Mouse (Mus musculus) neural tube, embryonic 13.5 days (tissue): Measurements from ENCODE around the gene Ift81. TPM values are rescaled to one million over a fixed set of nuclear protein-coding genes. Genes with fewer than 3 reads are reported as not detected.

ENCODE experiments used
- ATAC-seq: fragments of 200-750 bp; cut with Nextera tagmentation; 2 replicates; pipeline ENCODE4 v1.8.0; 2017; ENCODE audit warnings: low read depth, mild to moderate bottlenecking, moderate TSS enrichment, moderate library complexity
- H3K27ac ChIP-seq: fragments of 300-500 bp; sonication (generic); replicated peaks from 2 replicates; pipeline ENCODE4 v1.5.1; 2015; ENCODE audit warnings: moderate library complexity, mild to moderate bottlenecking, inconsistent platforms
- H3K27me3 ChIP-seq: fragments of 300-500 bp; sonication (generic); 2 replicates; pipeline ENCODE4 v1.6.1; 2015; ENCODE audit warnings: mild to moderate bottlenecking, inconsistent platforms
- H3K36me3 ChIP-seq: fragments of 300-500 bp; sonication (generic); 2 replicates; pipeline ENCODE4 v1.6.1; 2015; ENCODE audit warnings: mild to moderate bottlenecking, inconsistent platforms
- H3K4me1 ChIP-seq: fragments of 300-500 bp; sonication (generic); replicated peaks from 2 replicates; pipeline ENCODE4 v1.6.1; 2015; ENCODE audit warnings: inconsistent platforms
- H3K4me2 ChIP-seq: fragments of 300-500 bp; sonication (generic); 2 replicates; pipeline ENCODE4 v1.6.1; 2015; ENCODE audit warnings: inconsistent platforms, mild to moderate bottlenecking, moderate library complexity
- H3K4me3 ChIP-seq: fragments of 300-500 bp; sonication (generic); 2 replicates; pipeline ENCODE4 v1.5.1; 2015; ENCODE audit warnings: mild to moderate bottlenecking, inconsistent platforms
- H3K9ac ChIP-seq: fragments of 300-500 bp; sonication (generic); 2 replicates; pipeline ENCODE4 v1.6.1; 2015; ENCODE audit warnings: moderate library complexity, mild to moderate bottlenecking, inconsistent platforms
- H3K9me3 ChIP-seq: fragments of 300-500 bp; sonication (generic); 2 replicates; pipeline ENCODE4 v1.6.1; 2016; ENCODE audit warnings: inconsistent platforms
- WGBS: fragments of 180-500 bp; shearing (Covaris S2); methylation state at CpG from one replicate; pipeline ENCODE4 v1.1.7; 2015; 5-methylcytosine and 5-hydroxymethylcytosine counted together
- polyA plus RNA-seq: library from polyadenylated mRNA; unstranded; fragments of >200 nt; fragmentation: Nextera tagmentation; extraction: Ambion mirVana; gene quantifications from 2 replicates; pipeline ENCODE4 v1.2.1, GENCODE M21; 2015

The Ift81 gene
- polyA plus RNA-seq, 1 experiment from 2014 or later, result 57.8 TPM

GRCm38 (mm10) chr5:122623861-122624260 lies 9.5 kb upstream of the Ift81 start:
- no peak overlapping the region for H3K27ac ChIP-seq
- peaks cover 10% of the 10 kb centered on the region; the same call in 1 of the 2 replicates for H3K4me1 ChIP-seq
- no peak overlapping the region for H3K4me3 ChIP-seq
- H3K9me3 ChIP-seq, result no peaks in the 10 kb centered on the region
- H3K36me3 ChIP-seq, result no peaks in the 10 kb centered on the region
- H3K9ac ChIP-seq, result no peak overlapping the region
- no peak overlapping the region for H3K4me2 ChIP-seq
- H3K27me3 ChIP-seq, result no peaks in the 10 kb centered on the region
- no peak for ATAC-seq
- 83% methylated on average over 9 of the region's 9 CpGs for WGBS

GRCm38 (mm10) chr5:122622526-122622925 lies 8.2 kb upstream of the Ift81 start:
- ATAC-seq, result no peak
- no peak overlapping the region for H3K9ac ChIP-seq
- 92% methylated on average over 5 of the region's 5 CpGs for whole genome bisulfite sequencing

GRCm38 (mm10) chr5:122621376-122621886 lies 7.1 kb upstream of the Ift81 start:
- Histone ChIP-seq H3K36me3 (no peaks in the 10 kb centered on the region), H3K9ac (no peak overlapping the region), H3K27ac (peak overlapping the region; percentile 52), H3K4me2 (no peak overlapping the region), H3K4me1 (peaks cover 10% of the 10 kb centered on the region; the same call in 1 of the 2 replicates), H3K9me3 (no peaks in the 10 kb centered on the region), H3K4me3 (no peak overlapping the region), H3K27me3 (no peaks in the 10 kb centered on the region)
- ATAC-seq, result peak; percentile 56; the same call in 1 of the 2 replicates
- WGBS, result 31% methylated on average over 7 of the region's 7 CpGs

More at GRCm38 (mm10) chr5:122622526-122622925, 8.2 kb upstream of the Ift81 start:
- Histone ChIP-seq H3K4me1 (peaks cover 10% of the 10 kb centered on the region; the same call in 1 of the 2 replicates), H3K9me3 (no peaks in the 10 kb centered on the region), H3K27ac (no peak overlapping the region), H3K4me3 (no peak overlapping the region), H3K4me2 (no peak overlapping the region), H3K27me3 (no peaks in the 10 kb centered on the region), H3K36me3 (no peaks in the 10 kb centered on the region)

DNA sequence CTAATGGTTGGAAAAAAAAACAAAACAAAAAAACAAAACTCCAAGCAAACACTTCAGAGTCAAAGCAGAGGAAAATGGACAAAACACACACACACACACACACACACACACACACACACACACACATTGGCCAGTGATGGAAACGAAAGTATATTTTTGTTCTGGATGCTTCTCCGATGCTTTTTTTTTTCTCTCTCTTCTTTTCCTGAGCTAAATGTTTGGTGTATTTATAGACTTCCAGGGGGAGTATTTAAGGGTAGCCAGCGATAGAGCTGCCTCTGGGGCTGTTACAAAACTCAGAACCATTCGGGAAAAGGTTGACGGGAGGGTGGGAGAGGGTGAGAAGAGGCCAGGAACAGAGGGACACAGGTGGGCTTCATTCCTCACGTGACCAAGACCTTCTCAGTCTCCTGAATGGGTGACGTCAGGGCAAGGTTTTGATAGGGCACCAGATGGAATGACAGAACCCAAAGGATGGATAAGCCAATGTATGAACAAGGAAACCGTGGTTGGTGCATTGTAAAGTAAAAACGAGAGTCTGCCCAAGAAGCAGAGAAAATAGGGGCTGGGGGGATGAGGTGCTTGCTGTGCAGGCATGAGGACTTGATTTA lies 5.5 kb upstream of the Ift81 start:
- no peak for ATAC-seq
- H3K4me3 ChIP-seq, result no peak overlapping the region
- 84% methylated on average over 9 of the region's 9 CpGs for WGBS
- H3K27me3 ChIP-seq, result no peaks in the 10 kb centered on the region
- H3K4me1 ChIP-seq, result peaks cover 11% of the 10 kb centered on the region
- no peak overlapping the region for H3K27ac ChIP-seq
- no peaks in the 10 kb centered on the region for H3K36me3 ChIP-seq
- H3K9ac ChIP-seq, result no peak overlapping the region
- H3K9me3 ChIP-seq, result no peaks in the 10 kb centered on the region
- no peak overlapping the region for H3K4me2 ChIP-seq

DNA sequence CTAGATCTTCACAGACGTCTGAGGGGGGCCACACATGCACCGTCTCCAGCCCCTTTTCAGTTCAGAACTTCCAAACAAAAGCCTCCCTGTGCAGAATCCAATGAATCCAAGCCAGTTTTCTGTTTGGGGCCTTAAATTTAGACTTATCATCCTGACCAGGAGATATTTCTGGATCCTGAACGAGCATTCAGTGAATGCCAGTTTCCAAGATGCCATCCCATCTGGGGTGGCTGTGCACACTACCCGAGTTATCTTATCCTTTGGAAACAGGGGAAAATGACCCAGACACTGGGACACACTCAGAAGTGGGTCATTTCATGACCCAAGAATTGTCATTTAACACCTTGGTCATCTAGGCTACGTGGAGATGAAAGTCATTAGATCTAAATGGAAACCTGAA lies 3.4 kb upstream of the Ift81 start:
- Histone ChIP-seq H3K9me3 (no peaks in the 10 kb centered on the region), H3K27ac (no peak overlapping the region), H3K36me3 (no peaks in the 10 kb centered on the region), H3K4me1 (peaks cover 27% of the 10 kb centered on the region), H3K27me3 (no peaks in the 10 kb centered on the region), H3K9ac (no peak overlapping the region), H3K4me3 (no peak overlapping the region), H3K4me2 (no peak overlapping the region)
- WGBS, result 81% methylated on average over 5 of the region's 5 CpGs
- no peak for ATAC-seq

DNA sequence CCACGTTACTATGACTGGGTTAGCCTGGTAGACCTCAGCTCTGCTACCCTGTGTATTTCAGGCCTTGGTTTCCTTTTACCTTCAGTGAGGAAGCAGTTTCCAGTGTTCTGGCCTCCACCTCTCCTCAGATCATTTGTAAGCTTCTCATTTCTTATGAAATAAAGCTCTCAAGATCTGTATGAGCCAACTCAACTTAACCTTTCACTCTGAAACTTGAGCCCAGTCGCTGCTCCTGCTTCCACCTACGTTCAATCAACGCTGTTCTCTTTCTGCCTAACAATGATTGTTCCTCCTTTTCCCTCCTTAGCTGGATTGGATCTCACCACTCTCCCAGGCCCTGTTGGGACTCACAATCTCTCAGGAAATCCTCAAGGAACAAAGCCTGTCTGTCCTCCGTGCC lies 2.7 kb downstream of the Ift81 start:
- Histone ChIP-seq H3K36me3 (peaks cover 31% of the 10 kb centered on the region), H3K27ac (peak overlapping the region; percentile 39; the same call in 1 of the 2 replicates), H3K9ac (no peak overlapping the region), H3K9me3 (no peaks in the 10 kb centered on the region), H3K4me1 (peaks cover 29% of the 10 kb centered on the region), H3K4me3 (no peak overlapping the region), H3K27me3 (no peaks in the 10 kb centered on the region), H3K4me2 (no peak overlapping the region)
- WGBS, result 66% methylated on average over 5 of the region's 5 CpGs
- ATAC-seq, result no peak

GRCm38 (mm10) chr5:122604894-122605293 lies 9.4 kb downstream of the Ift81 start:
- Histone ChIP-seq H3K4me2 (no peak overlapping the region), H3K4me3 (no peak overlapping the region), H3K9ac (no peak overlapping the region), H3K9me3 (no peaks in the 10 kb centered on the region), H3K27ac (no peak overlapping the region), H3K4me1 (no peaks in the 10 kb centered on the region), H3K27me3 (no peaks in the 10 kb centered on the region), H3K36me3 (peaks cover 72% of the 10 kb centered on the region)
- ATAC-seq, result no peak
- WGBS, result 66% methylated on average over 2 of the region's 2 CpGs

DNA sequence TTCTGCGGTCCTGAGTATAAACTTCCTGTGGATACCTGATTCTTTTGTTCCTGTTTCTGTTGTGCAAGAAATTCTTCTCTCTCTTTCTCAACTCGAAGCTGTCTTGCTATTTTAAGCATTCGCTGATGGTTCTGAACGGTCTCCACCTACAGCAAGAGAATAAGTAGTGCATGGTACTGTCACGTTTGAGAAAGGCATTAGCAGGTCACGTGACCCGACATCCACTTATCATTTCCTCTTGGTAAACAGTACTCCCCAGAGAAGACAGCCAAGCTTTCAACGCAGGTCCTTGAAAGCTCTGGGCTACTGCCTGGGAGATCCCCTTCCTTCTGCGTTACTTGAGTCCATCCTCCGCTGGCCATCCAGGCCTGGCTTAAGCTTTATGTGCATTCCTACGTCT lies 12.1 kb downstream of the Ift81 start:
- Histone ChIP-seq H3K27me3 (no peaks in the 10 kb centered on the region), H3K36me3 (peaks cover 76% of the 10 kb centered on the region), H3K4me3 (no peak overlapping the region), H3K27ac (peak overlapping the region; percentile 42), H3K9me3 (no peaks in the 10 kb centered on the region), H3K9ac (no peak overlapping the region), H3K4me1 (no peaks in the 10 kb centered on the region), H3K4me2 (no peak overlapping the region)
- 79% methylated on average over 11 of the region's 11 CpGs for WGBS
- no peak for ATAC-seq

DNA sequence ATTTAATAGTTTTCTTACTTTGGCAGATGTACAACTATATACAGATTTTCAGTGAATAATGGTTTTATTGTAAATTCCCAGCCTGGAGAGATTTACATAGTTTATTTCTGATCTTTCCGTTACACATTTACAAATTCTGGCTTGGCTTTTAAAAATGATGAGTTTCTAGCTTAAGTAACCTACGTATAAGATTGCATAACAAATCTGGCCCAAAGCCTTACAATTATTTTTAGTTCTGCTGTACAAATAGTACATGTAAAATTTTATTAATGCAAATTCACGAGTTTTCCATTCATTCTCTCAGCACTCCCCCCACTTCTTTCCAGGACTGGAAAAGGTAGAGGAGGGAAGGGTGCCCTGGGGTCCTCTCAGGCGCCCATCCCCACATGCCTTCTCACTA lies 18.8 kb downstream of the Ift81 start:
- Histone ChIP-seq H3K9me3 (no peaks in the 10 kb centered on the region), H3K4me3 (no peak overlapping the region), H3K27ac (no peak overlapping the region), H3K4me1 (no peaks in the 10 kb centered on the region), H3K4me2 (no peak overlapping the region), H3K36me3 (peaks cover 66% of the 10 kb centered on the region), H3K27me3 (no peaks in the 10 kb centered on the region), H3K9ac (no peak overlapping the region)
- 91% methylated on average over 4 of the region's 4 CpGs for WGBS
- ATAC-seq, result no peak

DNA sequence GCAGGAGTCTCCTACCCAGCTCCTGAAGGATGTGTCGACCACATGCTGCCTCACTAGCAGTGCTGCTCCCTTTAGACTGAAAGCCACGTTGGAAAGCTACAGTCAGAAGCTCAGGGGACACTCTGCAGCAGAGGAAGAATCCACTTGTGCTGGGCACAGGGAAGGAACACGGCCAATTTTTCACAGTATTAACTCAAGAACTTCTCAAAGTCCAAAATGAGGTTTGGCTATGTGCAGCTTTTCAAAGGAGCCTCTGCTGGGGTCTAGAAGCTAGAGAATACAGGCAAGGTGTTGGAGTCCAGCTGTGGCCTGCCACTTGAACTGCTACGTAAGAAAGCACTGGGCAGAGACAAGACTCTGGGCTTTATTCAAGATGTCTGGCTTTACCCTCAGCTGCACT lies 24.4 kb downstream of the Ift81 start:
- peaks cover 40% of the 10 kb centered on the region for H3K36me3 ChIP-seq
- no peaks in the 10 kb centered on the region for H3K27me3 ChIP-seq
- no peak overlapping the region for H3K4me3 ChIP-seq
- no peak for ATAC-seq
- 90% methylated on average over 4 of the region's 4 CpGs for WGBS
- H3K9me3 ChIP-seq, result no peaks in the 10 kb centered on the region
- H3K4me2 ChIP-seq, result no peak overlapping the region
- H3K4me1 ChIP-seq, result no peaks in the 10 kb centered on the region
- H3K9ac ChIP-seq, result no peak overlapping the region
- H3K27ac ChIP-seq, result no peak overlapping the region

DNA sequence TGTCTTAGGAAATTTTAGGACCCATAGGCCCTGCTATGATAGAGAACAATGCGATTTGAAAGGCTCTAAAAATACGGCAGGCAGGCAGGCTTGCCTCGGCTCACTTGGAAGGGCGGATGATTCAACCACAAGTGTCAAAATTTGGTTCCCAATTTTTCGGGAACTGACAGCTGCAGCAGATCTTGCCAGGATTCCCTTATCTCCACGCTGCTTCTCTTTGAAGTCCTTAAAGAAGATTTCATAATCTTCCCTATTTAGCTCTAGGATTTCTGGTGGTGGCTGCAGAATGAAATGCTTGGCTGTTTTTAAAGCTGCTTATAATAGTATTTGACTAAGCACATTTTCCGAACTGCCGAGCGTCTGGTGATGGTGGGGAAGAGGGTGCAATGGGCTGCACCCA lies 28.8 kb downstream of the Ift81 start:
- 90% methylated on average over 9 of the region's 9 CpGs for WGBS

DNA sequence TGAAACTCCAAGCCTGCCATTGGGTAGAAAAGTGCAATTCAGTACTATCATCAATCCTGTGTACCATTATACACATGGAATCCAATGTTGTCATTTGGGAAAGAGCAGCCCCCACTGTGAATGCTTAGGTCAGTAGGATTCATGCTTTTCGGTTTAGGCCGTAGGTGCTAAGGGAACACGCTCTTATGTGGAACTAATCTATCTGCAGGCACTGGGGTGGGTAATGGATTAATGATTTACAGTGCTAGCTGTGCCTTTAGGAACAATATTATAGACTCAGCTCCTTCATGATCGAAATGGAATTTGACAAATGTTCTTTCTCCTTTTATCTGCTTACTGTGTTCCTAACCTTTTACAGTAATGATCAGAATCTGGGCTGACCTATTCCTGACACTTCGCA lies 30.2 kb downstream of the Ift81 start:
- H3K27me3 ChIP-seq, result no peaks in the 10 kb centered on the region
- H3K9me3 ChIP-seq, result 0 out of 2 replicates have a peak, but pooled peaks cover 3% of the 10 kb centered on the region
- H3K36me3 ChIP-seq, result peaks cover 26% of the 10 kb centered on the region
- WGBS, result 68% methylated on average over 5 of the region's 5 CpGs
- H3K4me3 ChIP-seq, result no peak overlapping the region
- H3K27ac ChIP-seq, result no peak overlapping the region
- no peak for ATAC-seq
- no peak overlapping the region for H3K4me2 ChIP-seq
- H3K9ac ChIP-seq, result no peak overlapping the region
- H3K4me1 ChIP-seq, result peaks cover 8% of the 10 kb centered on the region; the same call in 1 of the 2 replicates

More for the DNA sequence above, 28.8 kb downstream of the Ift81 start:
- no peak overlapping the region for H3K4me2 ChIP-seq
- peaks cover 22% of the 10 kb centered on the region for H3K36me3 ChIP-seq
- ATAC-seq, result no peak
- H3K4me3 ChIP-seq, result no peak overlapping the region
- no peak overlapping the region for H3K9ac ChIP-seq
- H3K27ac ChIP-seq, result no peak overlapping the region
- H3K9me3 ChIP-seq, result 0 out of 2 replicates have a peak, but pooled peaks cover 3% of the 10 kb centered on the region
- peaks cover 8% of the 10 kb centered on the region; the same call in 1 of the 2 replicates for H3K4me1 ChIP-seq
- no peaks in the 10 kb centered on the region for H3K27me3 ChIP-seq
